In the genomic region with DNA sequence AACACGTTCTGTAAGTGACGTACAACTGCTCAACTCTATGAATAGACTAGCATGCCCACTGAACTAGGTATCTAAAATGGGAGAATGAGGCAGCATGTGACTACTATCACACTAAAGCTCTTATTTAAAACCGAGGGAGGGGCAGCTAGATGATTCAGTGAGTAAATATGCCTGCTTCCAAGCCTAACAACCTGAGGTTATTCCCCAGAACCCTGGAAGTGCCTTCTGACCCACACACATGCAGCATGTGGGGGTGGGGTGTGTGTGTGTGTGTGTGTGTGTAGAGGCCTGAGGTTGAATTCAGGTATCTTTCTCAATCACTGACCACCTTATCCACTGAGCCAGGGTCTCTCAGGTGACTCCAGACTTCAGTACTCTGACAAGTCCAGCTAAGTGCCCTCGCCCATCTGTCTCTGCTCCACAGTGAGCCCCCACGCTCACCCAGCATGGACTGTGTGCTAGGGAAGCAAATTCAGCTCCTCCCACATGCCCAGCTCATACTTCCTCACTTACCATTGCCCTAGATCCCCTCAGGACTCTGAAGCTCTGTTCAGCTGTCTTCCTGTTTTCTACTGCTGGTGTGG, we compare ENCODE assay signal across 12 mouse cellular contexts. TPM values are rescaled to one million over a fixed set of nuclear protein-coding genes. Genes with fewer than 3 reads are reported as not detected.
DNase-seq lines count a peak whose midpoint lies in the region; ATAC-seq and TF ChIP-seq lines count a peak whose summit lies in the region.
"Had no signal": no experiment of that assay in that cellular context is flagged by ENCODE, and none has a peak within 500 bp of the region (broad histone marks: within the 10 kb centered on the region; RNA-seq: fewer than 3 reads in every experiment).

No protein-coding gene starts in this region.

- ATAC-seq in kidney, postnatal 0 days (replicated peaks; ENCODE audit: low FRiP score, low read depth) = no peak; the same call in 1 of the 2 replicates

- no peaks in the 10 kb centered on the region for H3K27me3 ChIP-seq in kidney, postnatal 0 days (ENCODE audit: insufficient read depth, low read length)
- H3K27me3 ChIP-seq in CH12.LX (replicated peaks) = no peaks in the 10 kb centered on the region
- H3K27me3 ChIP-seq: forebrain, embryonic 12.5 days; limb, embryonic 13.5 days; neural tube, embryonic 13.5 days had no signal

- TF ChIP-seq RAD21 in CH12.LX (IDR thresholded peaks at IDR 0.05; ENCODE audit: low read depth, low read length) = no peak

- no peaks in the 10 kb centered on the region for H3K9me3 ChIP-seq in kidney, postnatal 0 days (replicated peaks; ENCODE audit: low read length)
- peaks cover 2% of the 10 kb centered on the region for H3K9me3 ChIP-seq in CH12.LX (replicated peaks; ENCODE audit: low read length)
- H3K9me3 ChIP-seq: forebrain, embryonic 12.5 days; limb, embryonic 13.5 days; neural tube, embryonic 13.5 days had no signal

- WGBS in kidney, postnatal 0 days = 58% methylated on average over 5 of the region's 5 CpGs
- WGBS in macrophage (ENCODE audit: missing documents) = 8% methylated on average over 5 of the region's 5 CpGs

- TF ChIP-seq CTCF in kidney, postnatal 0 days (IDR thresholded peaks at IDR 0.05; ENCODE audit: low read depth) = no peak
- no peak for TF ChIP-seq CTCF in CH12.LX (conservative IDR thresholded peaks at IDR 0.05 in 1 of 2, IDR thresholded peaks at IDR 0.05 in 1 of 2; ENCODE audit: low read depth in 2 of 2, low read length in 2 of 2)

- in situ Hi-C loops in CH12.LX (cut with MboI; ENCODE audit: low pct_ligation_motif_present, low pct_unique_long_range_greater_than_20kb, low sequenced_read_pairs) = no loop called here

- H3K4me2 ChIP-seq in kidney, postnatal 0 days (ENCODE audit: low read length) = no peak overlapping the region
- no peak overlapping the region for H3K4me2 ChIP-seq in CH12.LX (ENCODE audit: insufficient read depth, low read depth, poor library complexity, severe bottlenecking)
- H3K4me2 ChIP-seq: forebrain, embryonic 12.5 days; limb, embryonic 13.5 days; neural tube, embryonic 13.5 days had no signal

- DNase-seq in kidney, postnatal 0 days (ENCODE audit: low spot score) = no peak
- DNase-seq in kidney, postnatal 25 days = no peak
- DNase-seq in CH12.LX (ENCODE audit: extremely low read depth) = peak; percentile 52
- DNase-seq in gonadal fat pad, adult 2 months (ENCODE audit: low read depth) = peak; percentile 44
- no peak for DNase-seq in adrenal gland, postnatal 10 days
- no peak for DNase-seq in gastrocnemius, postnatal 36 days
- DNase-seq in left cerebral cortex, postnatal 10 days (ENCODE audit: extremely low spot score in 1 of 2, low spot score in 2 of 2) = no peak
- DNase-seq: cerebellum, adult 18-20 months had no signal

- TF ChIP-seq POLR2A in CH12.LX (IDR thresholded peaks at IDR 0.05; ENCODE audit: low read depth, low read length) = 0 out of 2 replicates have a peak, but pooled peaks have one; percentile 15

- no peak for TF ChIP-seq EP300 in CH12.LX (IDR thresholded peaks at IDR 0.05; ENCODE audit: low read length)

- H3K27ac ChIP-seq in kidney, postnatal 0 days = 0 out of 2 replicates have a peak overlapping the region, but pooled peaks have one; percentile 20
- H3K27ac ChIP-seq in CH12.LX (ENCODE audit: insufficient read depth, low read depth) = no peak overlapping the region
- H3K27ac ChIP-seq in macrophage = peak overlapping the region; percentile 62
- H3K27ac ChIP-seq: forebrain, embryonic 12.5 days; limb, embryonic 13.5 days; neural tube, embryonic 13.5 days had no signal

- H3K79me2 ChIP-seq in CH12.LX (replicated peaks; ENCODE audit: control insufficient read depth, extremely low read depth, insufficient read depth, poor library complexity, severe bottlenecking) (peaks cover 2% of the 10 kb centered on the region; the same call in 1 of the 2 replicates), macrophage (ENCODE audit: inconsistent target) (peaks cover 100% of the 10 kb centered on the region)

- no peak overlapping the region for H3K9ac ChIP-seq in kidney, postnatal 0 days (ENCODE audit: low read depth, low read length)
- H3K9ac ChIP-seq in CH12.LX (ENCODE audit: insufficient read depth, low read depth) = no peak overlapping the region
- H3K9ac ChIP-seq: forebrain, embryonic 12.5 days; limb, embryonic 13.5 days; neural tube, embryonic 13.5 days had no signal

- intact Hi-C loops in gastrocnemius, postnatal 36 days (cut with DNase I) = no loop called here
- intact Hi-C loops in left cerebral cortex, postnatal 10 days (cut with DNase I) = no loop called here

- dilution Hi-C loops in CH12.LX (cut with MboI; ENCODE audit: extremely low pct_ligation_motif_present, extremely low pct_unique_long_range_greater_than_20kb, low sequenced_read_pairs) = no loop called here

- H3K4me1 ChIP-seq in kidney, postnatal 0 days (replicated peaks; ENCODE audit: insufficient read depth, low read length) = 0 out of 2 replicates have a peak, but pooled peaks cover 4% of the 10 kb centered on the region
- peaks cover 10 to 44% of the 10 kb centered on the region in 2 experiments for H3K4me1 ChIP-seq in CH12.LX (ENCODE audit: control insufficient read depth in 1 of 2, insufficient read depth in 2 of 2)
- H3K4me1 ChIP-seq: forebrain, embryonic 12.5 days had no signal

- H3K36me3 ChIP-seq in kidney, postnatal 0 days (ENCODE audit: insufficient read depth, low read length) = peaks cover 5% of the 10 kb centered on the region; the same call in 1 of the 2 replicates
- peaks cover 11 to 57% of the 10 kb centered on the region in 2 experiments for H3K36me3 ChIP-seq in CH12.LX (replicated peaks in 1 of 2; ENCODE audit: control insufficient read depth in 1 of 2, insufficient read depth in 1 of 2, low read length in 1 of 2)
- no peaks in the 10 kb centered on the region; the same call in 1 of the 2 replicates for H3K36me3 ChIP-seq in macrophage (ENCODE audit: inconsistent target)

- no peak overlapping the region for H3K4me3 ChIP-seq in kidney, postnatal 0 days (replicated peaks; ENCODE audit: low read depth, low read length)
- H3K4me3 ChIP-seq in CH12.LX (replicated peaks in 1 of 3; ENCODE audit: low read depth in 2 of 3, low read length in 2 of 3, poor library complexity in 1 of 3) (no peak overlapping the region), macrophage (ENCODE audit: inconsistent target) (no peak overlapping the region)
- H3K4me3 ChIP-seq: forebrain, embryonic 12.5 days; limb, embryonic 13.5 days; neural tube, embryonic 13.5 days had no signal

TF ChIP-seq in CH12.LX, 34 proteins besides CTCF, POLR2A, EP300 and RAD21 (continues in another document):
- no peak for TF ChIP-seq ELF1 (IDR thresholded peaks at IDR 0.05; ENCODE audit: low read depth, low read length)
- TF ChIP-seq JUND (conservative IDR thresholded peaks at IDR 0.05; ENCODE audit: low read depth, low read length) = no peak
- no peak for TF ChIP-seq MXI1 (IDR thresholded peaks at IDR 0.05; ENCODE audit: low read depth, low read length)
- no peak for TF ChIP-seq MAFK (IDR thresholded peaks at IDR 0.05; ENCODE audit: insufficient replicate concordance, low read length)
- no peak for TF ChIP-seq IRF4 (IDR thresholded peaks at IDR 0.05; ENCODE audit: low read depth, low read length)
- TF ChIP-seq ZKSCAN1 (IDR thresholded peaks at IDR 0.05; ENCODE audit: borderline replicate concordance, low read depth, low read length) = no peak
- TF ChIP-seq USF1 (IDR thresholded peaks at IDR 0.05; ENCODE audit: low read depth, low read length) = no peak
- no peak for TF ChIP-seq NRF1 (IDR thresholded peaks at IDR 0.05; ENCODE audit: low read depth, low read length)

RNA-seq across cellular contexts. Expression of gene Maml1, which starts 16.5 kb away (rescaled TPM):
- polyA plus RNA-seq in kidney, postnatal 0 days (2015; fragmentation: Nextera tagmentation; extraction: Ambion mirVana) = 5.0 and 6.0 TPM in 2 replicates
- total RNA-seq in CH12.LX (2012; rRNA removed) = 4.3 and 5.4 TPM in 2 replicates
- total RNA-seq in CH12.LX (2014; rRNA removed) = 1.3 and 2.2 TPM in 2 replicates
- 8.4 and 9.7 TPM in 2 replicates for polyA plus RNA-seq in CH12.LX (2012; ENCODE audit: insufficient read length, low read depth)
- polyA plus RNA-seq in gonadal fat pad, adult 2 months (2012; rRNA removed) = 12.0 and 15.5 TPM in 2 replicates
- total RNA-seq in macrophage (2018; cell fraction: chromatin; rRNA removed) = 10 to 100 TPM; 15.2 to 34.3 (median 22.0) TPM
- 10 to 100 TPM; 13.2 to 25.2 (median 20.7) TPM for total RNA-seq in macrophage (2018; cell fraction: cytosol; rRNA removed)
- 10 to 100 TPM; 18.2 to 33.5 (median 26.4) TPM for total RNA-seq in macrophage (2018; cell fraction: nucleus; rRNA removed)
- polyA plus RNA-seq in macrophage (2018) = 9.9 to 14.8 TPM (median 12.5 TPM) in 3 replicates
- total RNA-seq in adrenal gland, postnatal 10 days (2021) = 10 to 100 TPM; 24.4 to 25.2 TPM
- 1 to 10 TPM; 4.8 to 6.3 TPM for total RNA-seq in gastrocnemius, postnatal 36 days (2021)
- 1 to 10 TPM; 8.4 to 8.5 TPM for total RNA-seq in left cerebral cortex, postnatal 10 days (2021)

RNA-seq across cellular contexts. Expression of gene Ltc4s, which starts 37.2 kb away (rescaled TPM):
- 8.5 and 9.6 TPM in 2 replicates for polyA plus RNA-seq in kidney, postnatal 0 days (2015; fragmentation: Nextera tagmentation; extraction: Ambion mirVana)
- total RNA-seq in CH12.LX (2012; rRNA removed) (1.1 and 1.4 TPM in 2 replicates), CH12.LX (2014; rRNA removed) (0.47 TPM in 1 of 2 replicates, not detected in the other)
- polyA plus RNA-seq in CH12.LX (2012; ENCODE audit: insufficient read length, low read depth) (2.0 and 3.1 TPM in 2 replicates), macrophage (2018) (6.5 to 23.2 TPM (median 6.5 TPM) in 3 replicates)
- 200 and 350 TPM in 2 replicates for polyA plus RNA-seq in gonadal fat pad, adult 2 months (2012; rRNA removed)
- total RNA-seq in macrophage (2018; cell fraction: chromatin; rRNA removed) = 1 to 10 TPM in 16 of 26 experiments, not detected in 10; 1.1 to 9.0 (median 4.6) TPM
- 10 to 100 TPM in 12 of 26 experiments, 1 to 10 TPM in 13, under 1 TPM in 1; 0.96 to 18.9 (median 6.4) TPM for total RNA-seq in macrophage (2018; cell fraction: cytosol; rRNA removed)
- total RNA-seq in macrophage (2018; cell fraction: nucleus; rRNA removed) = 10 to 100 TPM in 10 of 26 experiments, 1 to 10 TPM in 12, not detected in 4; 1.2 to 17.6 (median 8.1) TPM
- 10 to 100 TPM; 10.1 to 12.6 TPM for total RNA-seq in adrenal gland, postnatal 10 days (2021)
- total RNA-seq in gastrocnemius, postnatal 36 days (2021) = 1 to 10 TPM; 1.4 to 1.9 TPM
- total RNA-seq in left cerebral cortex, postnatal 10 days (2021) = 10 to 100 TPM; 11.3 to 11.4 TPM

RNA-seq across cellular contexts. Expression of gene Canx, which starts 49.8 kb away (rescaled TPM):
- polyA plus RNA-seq in kidney, postnatal 0 days (2015; fragmentation: Nextera tagmentation; extraction: Ambion mirVana) = 302 and 330 TPM in 2 replicates
- 575 and 628 TPM in 2 replicates for total RNA-seq in CH12.LX (2012; rRNA removed)
- total RNA-seq in CH12.LX (2014; rRNA removed) = 627 and 662 TPM in 2 replicates
- polyA plus RNA-seq in CH12.LX (2012; ENCODE audit: insufficient read length, low read depth) = 607 and 650 TPM in 2 replicates
- 93.4 and 169 TPM in 2 replicates for polyA plus RNA-seq in gonadal fat pad, adult 2 months (2012; rRNA removed)
- total RNA-seq in macrophage (2018; cell fraction: chromatin; rRNA removed) = 100 to 1,000 TPM in 24 of 26 experiments, 10 to 100 TPM in 2; 86.0 to 180 (median 131) TPM
- total RNA-seq in macrophage (2018; cell fraction: cytosol; rRNA removed) = 100 to 1,000 TPM; 290 to 579 (median 440) TPM
- total RNA-seq in macrophage (2018; cell fraction: nucleus; rRNA removed) = 100 to 1,000 TPM; 153 to 807 (median 584) TPM
- 353 to 731 TPM (median 370 TPM) in 3 replicates for polyA plus RNA-seq in macrophage (2018)
- total RNA-seq in adrenal gland, postnatal 10 days (2021) = 100 to 1,000 TPM; 304 to 310 TPM
- 100 to 1,000 TPM in 1 of 2 experiments, 10 to 100 TPM in 1; 76.4 to 103 TPM for total RNA-seq in gastrocnemius, postnatal 36 days (2021)
- 100 to 1,000 TPM; 375 to 412 TPM for total RNA-seq in left cerebral cortex, postnatal 10 days (2021)

Comparison
In these comparisons a context has a peak if more than half of its experiments do, and no peak if none do; other contexts are left out.
1. DNase-seq: peak in CH12.LX (single experiment) and gonadal fat pad, adult 2 months (single experiment); none in kidney, postnatal 0 days (single experiment), kidney, postnatal 25 days (0 of 2), adrenal gland, postnatal 10 days (single experiment), gastrocnemius, postnatal 36 days (0 of 2) and left cerebral cortex, postnatal 10 days (0 of 2).